Mouse (Mus musculus) gonadal fat pad, adult 2 months (tissue): ENCODE measurements around the gene Dlgap1. TPM values are rescaled to one million over a fixed set of nuclear protein-coding genes. Genes with fewer than 3 reads are reported as not detected.

ENCODE experiments used
- DNase-seq: peaks from one replicate; pipeline ENCODE4 v3.0.0-alpha.2; 2012; ENCODE audit warnings: low read depth
- polyA plus RNA-seq: library from polyadenylated mRNA; depleted of rRNA; stranded (reverse); fragments of >200 nt; gene quantifications from 2 replicates; pipeline ENCODE4 v1.2.3, GENCODE M21; 2012; rRNA removed

Dlgap1 gene
- 5.4 and 8.6 TPM in 2 replicates for polyA plus RNA-seq

- no peak for DNase-seq
Observed at GRCm38 (mm10) chr17:69969021-69969815, at the start of gene Dlgap1. Dlgap1 (plus strand) TSS chr17:69969073.

- DNase-seq: no peak
Observed at GRCm38 (mm10) chr17:69954936-69955335, 13.9 kb upstream of the Dlgap1 start.

DNA sequence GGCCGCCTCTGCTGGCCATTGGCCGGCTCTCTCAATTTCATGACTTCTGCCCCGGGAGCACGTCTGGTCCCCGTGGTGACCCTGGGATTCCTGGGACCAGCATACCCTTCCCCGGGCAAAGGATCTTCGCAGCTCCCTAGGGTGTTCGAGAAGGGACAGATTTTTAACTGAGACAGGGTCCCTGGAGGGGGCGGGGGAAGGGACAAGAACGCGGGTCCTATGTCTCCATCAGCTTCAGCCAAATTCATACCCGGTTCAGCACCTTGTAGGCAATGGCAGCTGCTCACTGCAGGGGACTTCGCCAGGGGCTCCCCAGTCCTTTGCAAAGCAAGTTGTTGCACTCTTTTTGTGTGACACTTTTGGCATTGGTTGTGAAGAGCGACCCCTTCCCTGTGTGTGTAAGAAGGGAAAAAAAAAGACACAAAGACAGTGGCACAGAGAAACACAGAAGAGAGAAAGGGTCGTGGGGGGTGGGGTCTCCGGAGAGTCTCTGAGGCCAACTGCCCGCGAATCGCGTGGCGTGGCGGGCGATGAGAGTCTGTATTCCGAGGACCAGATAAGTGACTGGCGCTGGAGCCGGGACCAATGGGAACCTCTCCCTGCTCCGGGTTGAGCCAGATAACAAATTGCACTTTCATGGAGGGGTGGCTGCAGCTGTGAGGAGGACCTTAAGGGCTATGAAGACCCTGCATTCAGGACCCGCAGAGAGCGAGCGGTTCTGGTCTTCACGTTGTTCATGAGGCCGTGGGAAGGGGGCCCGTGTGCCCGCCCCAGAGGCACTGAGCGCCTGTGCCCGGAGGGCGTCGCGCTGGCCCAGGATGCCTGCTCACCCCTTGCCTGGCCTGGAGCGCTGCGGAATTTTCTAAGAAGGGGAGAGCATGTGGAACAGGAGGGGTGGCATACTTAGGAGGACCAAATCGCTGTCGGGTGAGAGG, 1.2 kb downstream of the Dlgap1 start:
- DNase-seq: no peak

DNA sequence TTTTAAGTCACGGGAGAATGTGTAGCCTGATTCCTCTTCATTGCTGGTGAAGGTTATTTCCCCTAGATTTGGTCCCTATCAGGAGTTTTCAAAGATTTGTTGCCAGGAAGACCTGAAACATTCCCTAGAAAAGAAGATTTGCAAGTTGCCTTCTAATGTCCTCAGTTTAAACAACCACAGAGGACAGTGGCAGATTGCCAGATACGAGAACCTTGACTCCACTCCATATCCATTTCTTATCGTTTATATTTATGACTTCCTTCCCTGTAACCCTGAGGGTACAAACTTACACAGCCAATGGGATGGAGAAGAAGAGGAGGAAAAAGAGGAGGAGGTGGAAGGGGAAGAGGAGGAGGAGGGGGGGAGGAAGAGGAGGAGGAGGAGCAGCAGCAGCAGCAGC, 4.2 kb downstream of the Dlgap1 start:
- DNase-seq: no peak

GRCm38 (mm10) chr17:69973991-69974390, 5.1 kb downstream of the Dlgap1 start:
- no peak for DNase-seq

DNA sequence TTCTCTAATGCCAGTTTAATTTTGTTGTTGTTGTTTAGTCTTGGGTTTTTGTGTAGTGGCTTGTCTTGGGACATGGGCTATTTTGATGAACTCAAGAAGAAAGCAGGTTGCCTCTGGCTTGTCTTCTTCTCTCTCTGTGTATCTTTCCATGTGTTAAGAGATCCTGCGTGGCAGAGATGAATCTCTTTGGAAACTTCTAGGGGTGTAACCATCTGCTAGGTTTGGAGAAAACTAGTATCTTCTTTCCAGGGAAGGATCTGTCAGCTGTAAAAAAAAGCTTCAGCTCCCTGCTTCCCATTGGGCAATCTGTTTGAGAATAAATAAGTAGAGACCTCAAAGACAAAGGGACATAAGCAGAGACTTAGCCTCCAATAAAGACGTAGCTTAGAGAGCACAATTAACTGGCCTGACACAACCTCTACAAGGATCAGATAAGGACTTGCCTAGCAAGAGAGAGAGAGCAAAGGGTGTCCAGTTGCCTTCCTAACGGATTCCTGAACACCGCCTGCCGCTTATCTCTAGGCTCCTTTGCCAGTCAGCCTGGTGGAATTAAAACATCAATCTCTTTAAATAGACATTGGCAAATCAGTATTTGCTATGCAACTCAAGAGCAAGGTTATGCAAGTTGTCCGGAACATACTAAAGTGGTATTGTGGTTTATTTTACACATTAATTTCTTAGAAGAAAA, 13.5 kb downstream of the Dlgap1 start:
- DNase-seq: no peak

- DNase-seq: no peak
Observed at GRCm38 (mm10) chr17:69996406-69996805, 27.5 kb downstream of the Dlgap1 start.

- DNase-seq: no peak
Observed at GRCm38 (mm10) chr17:70002026-70002425, 33.2 kb downstream of the Dlgap1 start.

DNA sequence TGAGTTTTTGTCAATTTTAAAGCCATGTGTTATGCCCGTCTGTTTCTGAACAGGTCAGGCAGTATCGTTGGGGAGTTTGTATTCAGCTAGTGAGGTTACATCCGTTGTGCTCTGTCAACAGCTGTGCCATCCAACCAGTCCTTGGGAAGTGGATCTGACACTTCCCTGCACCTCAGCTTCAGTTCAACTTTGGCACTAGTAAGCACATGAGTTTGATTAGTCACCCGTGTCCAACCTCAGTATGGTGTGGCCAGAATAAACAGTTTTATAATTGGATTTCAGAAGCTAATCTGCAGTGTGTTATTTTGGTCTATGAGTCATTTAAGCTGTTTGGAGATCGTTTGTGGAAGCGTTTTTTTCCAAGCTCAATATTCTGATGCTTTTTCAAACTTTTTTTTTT, 35.8 kb downstream of the Dlgap1 start:
- DNase-seq: no peak

- DNase-seq: no peak
Observed at GRCm38 (mm10) chr17:70007607-70008006, 38.7 kb downstream of the Dlgap1 start.

GRCm38 (mm10) chr17:70016511-70016910, 47.6 kb downstream of the Dlgap1 start:
- DNase-seq: no peak

GRCm38 (mm10) chr17:70020376-70020775, 51.5 kb downstream of the Dlgap1 start:
- DNase-seq: no peak

- no peak for DNase-seq
Observed at GRCm38 (mm10) chr17:70022618-70023017, 53.7 kb downstream of the Dlgap1 start.

- no peak for DNase-seq
Observed at GRCm38 (mm10) chr17:70034862-70035261, 66.0 kb downstream of the Dlgap1 start.

GRCm38 (mm10) chr17:70040751-70041430, 72.0 kb downstream of the Dlgap1 start:
- no peak for DNase-seq

GRCm38 (mm10) chr17:70068281-70068680, 99.4 kb downstream of the Dlgap1 start:
- DNase-seq: no peak

- DNase-seq: no peak
Observed at GRCm38 (mm10) chr17:70072066-70072465, 103.2 kb downstream of the Dlgap1 start.

GRCm38 (mm10) chr17:70088220-70088619, 119.3 kb downstream of the Dlgap1 start:
- DNase-seq: no peak

DNA sequence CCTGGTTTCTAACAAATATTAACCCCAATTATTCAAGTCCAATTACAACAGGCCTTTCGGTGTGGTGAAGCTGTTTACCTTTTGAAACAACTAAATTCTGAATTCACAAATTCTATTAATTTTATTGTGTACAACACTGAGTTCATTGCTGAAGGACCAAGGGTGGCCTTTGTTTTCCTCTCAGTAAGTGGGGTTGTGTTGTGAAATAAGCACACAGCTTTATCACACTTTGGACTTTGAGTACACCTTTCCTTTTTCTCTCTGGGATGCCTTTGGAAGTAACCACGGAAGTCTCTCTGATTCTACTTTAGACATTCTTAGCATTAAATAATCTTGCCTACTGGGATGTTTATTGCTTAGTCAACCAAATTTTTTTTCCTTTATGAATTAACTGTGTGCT, 121.9 kb downstream of the Dlgap1 start:
- DNase-seq: no peak

GRCm38 (mm10) chr17:70129151-70129550, 160.3 kb downstream of the Dlgap1 start:
- no peak for DNase-seq

GRCm38 (mm10) chr17:70169831-70170230, 201.0 kb downstream of the Dlgap1 start:
- no peak for DNase-seq
